Mouse (Mus musculus) forebrain, embryonic 12.5 days (tissue): ENCODE results near the gene Rufy3. TPM values are rescaled to one million over a fixed set of nuclear protein-coding genes. Genes with fewer than 3 reads are reported as not detected.

ENCODE experiments used
- ATAC-seq: fragments of 200-750 bp; cut with Nextera tagmentation; 2 replicates; pipeline ENCODE4 v1.8.0; 2017; ENCODE audit warnings: moderate TSS enrichment; ENCODE audit not compliant: low FRiP score
- H3K27ac ChIP-seq: fragments of 300-500 bp; sonication (generic); 2 replicates; pipeline ENCODE4 v1.5.1; 2016; ENCODE audit warnings: mild to moderate bottlenecking
- H3K27me3 ChIP-seq: fragments of 300-500 bp; sonication (generic); 2 replicates; pipeline ENCODE4 v1.6.1; 2016; ENCODE audit warnings: mild to moderate bottlenecking
- H3K36me3 ChIP-seq: fragments of 300-500 bp; sonication (generic); replicated peaks from 2 replicates; pipeline ENCODE4 v1.6.1; 2016; ENCODE audit warnings: mild to moderate bottlenecking
- H3K4me1 ChIP-seq: fragments of 300-500 bp; sonication (generic); 2 replicates; pipeline ENCODE4 v1.6.1; 2016
- H3K4me2 ChIP-seq: fragments of 300-500 bp; sonication (generic); 2 replicates; pipeline ENCODE4 v1.6.1; 2016; ENCODE audit warnings: mild to moderate bottlenecking, moderate library complexity
- H3K4me3 ChIP-seq: fragments of 300-500 bp; sonication (generic); replicated peaks from 2 replicates; pipeline ENCODE4 v1.5.1; 2016; ENCODE audit warnings: mild to moderate bottlenecking
- H3K9ac ChIP-seq: fragments of 300-500 bp; sonication (generic); 2 replicates; pipeline ENCODE4 v1.6.1; 2016; ENCODE audit warnings: mild to moderate bottlenecking
- H3K9me3 ChIP-seq: fragments of 300-500 bp; sonication (generic); 2 replicates; pipeline ENCODE4 v1.6.1; 2016
- WGBS: fragments of 180-500 bp; shearing (Covaris S2); methylation state at CpG from one replicate; pipeline ENCODE4 v1.1.7; 2016; 5-methylcytosine and 5-hydroxymethylcytosine counted together
- polyA plus RNA-seq: library from polyadenylated mRNA; unstranded; fragments of >200 nt; fragmentation: Nextera tagmentation; extraction: Ambion mirVana; gene quantifications from 2 replicates; pipeline ENCODE4 v1.2.1, GENCODE M21; 2016

The Rufy3 gene
- polyA plus RNA-seq, 1 experiment from 2014 or later: 166 TPM

GRCm38 (mm10) chr5:88604046-88604445 lies 39.2 kb downstream of the Rufy3 start:
- no peaks in the 10 kb centered on the region for H3K4me1 ChIP-seq
- H3K36me3 ChIP-seq: peaks cover 9% of the 10 kb centered on the region
- ATAC-seq: no peak
- no peaks in the 10 kb centered on the region for H3K9me3 ChIP-seq
- H3K27ac ChIP-seq: no peak overlapping the region
- H3K27me3 ChIP-seq: no peaks in the 10 kb centered on the region
- no peak overlapping the region for H3K4me3 ChIP-seq
- no peak overlapping the region for H3K9ac ChIP-seq
- no peak overlapping the region for H3K4me2 ChIP-seq
- 92% methylated on average over 3 of the region's 3 CpGs for WGBS

DNA sequence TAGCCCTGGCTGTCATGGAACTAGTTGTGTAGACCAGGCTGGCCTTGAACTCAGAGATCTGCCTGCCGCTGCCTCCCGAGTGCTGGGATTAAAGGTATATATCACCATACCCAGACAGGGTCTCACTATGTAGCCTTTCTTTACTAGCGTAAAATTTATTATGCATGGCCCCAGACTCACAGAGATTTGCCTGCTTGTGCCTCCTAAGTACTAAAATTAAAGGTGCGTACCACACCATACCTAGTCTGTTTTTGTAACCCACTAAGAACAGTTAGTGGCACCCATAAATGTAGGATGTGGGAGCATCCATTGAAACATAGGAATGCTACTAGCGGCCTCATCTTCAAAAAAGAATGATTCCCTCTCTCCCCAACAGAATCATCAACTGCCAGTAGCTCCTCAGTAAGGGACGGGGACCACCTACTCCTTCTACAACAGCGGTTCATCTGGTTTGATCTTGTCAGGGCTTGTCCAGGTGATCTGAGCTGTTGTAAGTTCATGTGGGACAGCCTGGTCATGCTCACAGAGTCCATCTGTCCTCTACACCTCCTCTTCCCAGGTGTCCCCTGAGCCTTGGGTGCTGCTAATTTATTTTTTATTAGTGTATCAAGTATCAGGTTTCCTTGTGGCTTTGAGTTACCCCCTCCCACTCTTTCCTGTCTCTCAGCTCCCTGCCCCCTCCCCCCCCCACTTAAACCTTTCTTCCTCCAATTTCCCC lies 40.0 kb downstream of the Rufy3 start:
- no peaks in the 10 kb centered on the region for H3K27me3 ChIP-seq
- no peak overlapping the region for H3K9ac ChIP-seq
- no peak overlapping the region for H3K4me3 ChIP-seq
- no peak for ATAC-seq
- H3K9me3 ChIP-seq: no peaks in the 10 kb centered on the region
- no peak overlapping the region for H3K4me2 ChIP-seq
- WGBS: 91% methylated on average over 7 of the region's 7 CpGs
- no peak overlapping the region for H3K27ac ChIP-seq
- peaks cover 9% of the 10 kb centered on the region; the same call in 1 of the 2 replicates for H3K36me3 ChIP-seq
- no peaks in the 10 kb centered on the region for H3K4me1 ChIP-seq

DNA sequence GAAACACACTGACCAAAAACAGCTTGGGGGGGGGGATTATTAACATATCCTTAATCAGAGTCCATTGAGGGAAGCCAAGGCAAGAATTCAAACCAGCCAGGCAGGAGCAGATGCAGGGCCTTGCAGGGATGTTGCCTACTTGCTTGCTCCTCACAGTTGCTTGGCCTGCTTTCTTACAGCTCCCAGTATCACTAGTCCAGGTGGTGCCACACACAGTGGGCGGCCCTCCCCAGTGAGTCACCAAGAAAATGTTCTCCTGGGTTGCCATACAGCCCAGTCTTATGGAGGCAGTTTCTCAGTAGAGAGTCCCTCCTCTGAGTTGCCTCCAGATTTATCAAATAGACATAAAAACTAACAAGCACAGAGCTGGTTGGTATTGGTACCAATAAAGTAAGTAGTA lies 49.3 kb downstream of the Rufy3 start:
- Histone ChIP-seq H3K4me3 (no peak overlapping the region), H3K36me3 (peaks cover 48% of the 10 kb centered on the region), H3K9me3 (no peaks in the 10 kb centered on the region), H3K4me2 (no peak overlapping the region), H3K9ac (no peak overlapping the region), H3K4me1 (no peaks in the 10 kb centered on the region), H3K27me3 (no peaks in the 10 kb centered on the region), H3K27ac (no peak overlapping the region)
- ATAC-seq: no peak
- 92% methylated on average over 1 of the region's 1 CpGs for WGBS

DNA sequence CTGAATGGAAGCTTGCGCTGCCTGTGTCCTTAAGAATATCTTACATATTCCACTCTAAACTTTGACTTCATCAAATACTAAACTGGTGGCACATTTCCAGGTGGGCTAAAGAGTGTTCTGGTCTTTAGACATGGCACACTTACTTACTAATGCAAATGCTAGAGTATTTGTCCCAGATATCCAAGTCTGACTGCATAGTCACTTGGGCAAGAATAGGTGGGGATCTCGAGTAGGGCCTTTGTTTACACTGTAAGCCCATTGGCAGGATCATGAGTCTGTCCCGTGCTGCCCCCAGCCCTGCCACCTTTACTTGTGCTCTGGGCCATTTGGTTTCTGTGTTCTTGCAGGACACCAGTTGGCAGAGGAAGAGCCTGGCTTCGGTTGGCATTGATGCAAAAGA lies 52.1 kb downstream of the Rufy3 start:
- H3K27ac ChIP-seq: no peak overlapping the region
- H3K4me3 ChIP-seq: no peak overlapping the region
- no peak for ATAC-seq
- no peaks in the 10 kb centered on the region for H3K27me3 ChIP-seq
- 86% methylated on average over 4 of the region's 4 CpGs for WGBS
- H3K9ac ChIP-seq: no peak overlapping the region
- peaks cover 66% of the 10 kb centered on the region for H3K36me3 ChIP-seq
- H3K9me3 ChIP-seq: no peaks in the 10 kb centered on the region
- no peaks in the 10 kb centered on the region for H3K4me1 ChIP-seq
- H3K4me2 ChIP-seq: no peak overlapping the region

GRCm38 (mm10) chr5:88627545-88627944 lies 62.7 kb downstream of the Rufy3 start:
- peaks cover 45% of the 10 kb centered on the region for H3K36me3 ChIP-seq
- H3K4me1 ChIP-seq: no peaks in the 10 kb centered on the region
- no peaks in the 10 kb centered on the region for H3K27me3 ChIP-seq
- no peak overlapping the region for H3K4me3 ChIP-seq
- H3K27ac ChIP-seq: no peak overlapping the region
- WGBS: 94% methylated on average over 4 of the region's 4 CpGs
- no peak overlapping the region for H3K4me2 ChIP-seq
- H3K9ac ChIP-seq: no peak overlapping the region
- ATAC-seq: no peak
- no peaks in the 10 kb centered on the region for H3K9me3 ChIP-seq

- no peaks in the 10 kb centered on the region for H3K27me3 ChIP-seq
- no peaks in the 10 kb centered on the region for H3K4me1 ChIP-seq
- no peak overlapping the region for H3K27ac ChIP-seq
- no peak overlapping the region for H3K9ac ChIP-seq
- peaks cover 58% of the 10 kb centered on the region for H3K36me3 ChIP-seq
- H3K9me3 ChIP-seq: no peaks in the 10 kb centered on the region
- WGBS: 90% methylated on average over 11 of the region's 11 CpGs
- H3K4me2 ChIP-seq: no peak overlapping the region
- H3K4me3 ChIP-seq: no peak overlapping the region
- ATAC-seq: no peak
These were observed 64.3 kb downstream of the Rufy3 start for GRCm38 (mm10) chr5:88629125-88629524.

GRCm38 (mm10) chr5:88629987-88630386 lies 65.1 kb downstream of the Rufy3 start:
- H3K27ac ChIP-seq: no peak overlapping the region
- H3K4me3 ChIP-seq: no peak overlapping the region
- 94% methylated on average over 8 of the region's 8 CpGs for WGBS
- H3K4me1 ChIP-seq: no peaks in the 10 kb centered on the region
- no peak overlapping the region for H3K9ac ChIP-seq
- H3K27me3 ChIP-seq: no peaks in the 10 kb centered on the region
- H3K4me2 ChIP-seq: no peak overlapping the region
- ATAC-seq: no peak
- peaks cover 66% of the 10 kb centered on the region for H3K36me3 ChIP-seq
- H3K9me3 ChIP-seq: no peaks in the 10 kb centered on the region

GRCm38 (mm10) chr5:88630883-88631282 lies 66.0 kb downstream of the Rufy3 start:
- H3K4me2 ChIP-seq: no peak overlapping the region
- WGBS: 65% methylated on average over 3 of the region's 3 CpGs
- no peak for ATAC-seq
- no peak overlapping the region for H3K9ac ChIP-seq
- H3K27ac ChIP-seq: no peak overlapping the region
- H3K27me3 ChIP-seq: no peaks in the 10 kb centered on the region
- no peaks in the 10 kb centered on the region for H3K9me3 ChIP-seq
- no peak overlapping the region for H3K4me3 ChIP-seq
- peaks cover 74% of the 10 kb centered on the region for H3K36me3 ChIP-seq
- H3K4me1 ChIP-seq: no peaks in the 10 kb centered on the region

DNA sequence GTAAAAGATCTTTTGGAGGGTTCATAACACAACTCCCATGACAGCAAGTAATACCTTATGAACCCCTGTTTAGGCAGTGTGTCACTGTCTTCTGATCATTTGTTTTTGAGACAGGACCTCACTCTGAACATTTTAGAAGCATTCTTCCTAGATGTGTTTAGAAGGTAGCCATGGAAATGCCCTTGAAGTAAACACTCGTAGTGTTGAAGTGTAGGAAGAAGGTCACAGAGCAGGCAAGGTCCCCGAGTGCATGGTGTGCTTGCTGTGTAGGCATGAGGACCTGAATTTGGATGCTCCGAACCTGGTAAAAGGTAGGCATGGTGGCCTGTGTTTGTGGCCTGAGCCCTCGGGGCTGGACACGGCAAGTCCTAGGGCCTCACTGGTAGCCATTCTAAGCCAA lies 66.7 kb downstream of the Rufy3 start:
- 92% methylated on average over 5 of the region's 5 CpGs for WGBS
- no peak for ATAC-seq
- no peaks in the 10 kb centered on the region for H3K4me1 ChIP-seq
- no peak overlapping the region for H3K27ac ChIP-seq
- no peak overlapping the region for H3K4me2 ChIP-seq
- no peak overlapping the region for H3K9ac ChIP-seq
- H3K4me3 ChIP-seq: no peak overlapping the region
- peaks cover 72% of the 10 kb centered on the region for H3K36me3 ChIP-seq
- H3K9me3 ChIP-seq: no peaks in the 10 kb centered on the region
- no peaks in the 10 kb centered on the region for H3K27me3 ChIP-seq

DNA sequence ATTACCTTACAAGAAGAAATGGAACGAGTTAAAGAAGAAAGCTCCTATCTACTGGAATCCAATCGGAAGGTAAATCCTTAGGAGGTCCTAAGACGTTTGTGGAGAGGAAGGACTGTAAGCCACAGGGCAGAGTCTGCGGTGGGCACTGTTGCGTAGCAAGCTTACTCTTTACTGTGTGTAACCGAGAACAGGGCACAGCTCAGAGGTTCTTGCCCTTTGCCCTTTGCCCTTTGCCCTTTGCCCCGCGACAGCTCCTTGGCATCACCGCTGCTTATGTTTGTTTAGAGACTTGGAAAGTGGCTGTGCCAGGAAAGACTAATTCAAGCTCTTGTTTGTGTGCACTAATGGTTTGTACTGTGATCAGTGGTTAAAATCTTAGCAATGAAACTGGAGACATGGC lies 67.6 kb downstream of the Rufy3 start:
- H3K27ac ChIP-seq: no peak overlapping the region
- H3K9ac ChIP-seq: no peak overlapping the region
- no peaks in the 10 kb centered on the region for H3K27me3 ChIP-seq
- H3K9me3 ChIP-seq: no peaks in the 10 kb centered on the region
- no peak for ATAC-seq
- peaks cover 78% of the 10 kb centered on the region for H3K36me3 ChIP-seq
- no peak overlapping the region for H3K4me2 ChIP-seq
- WGBS: 86% methylated on average over 9 of the region's 9 CpGs
- H3K4me1 ChIP-seq: no peaks in the 10 kb centered on the region
- no peak overlapping the region for H3K4me3 ChIP-seq

DNA sequence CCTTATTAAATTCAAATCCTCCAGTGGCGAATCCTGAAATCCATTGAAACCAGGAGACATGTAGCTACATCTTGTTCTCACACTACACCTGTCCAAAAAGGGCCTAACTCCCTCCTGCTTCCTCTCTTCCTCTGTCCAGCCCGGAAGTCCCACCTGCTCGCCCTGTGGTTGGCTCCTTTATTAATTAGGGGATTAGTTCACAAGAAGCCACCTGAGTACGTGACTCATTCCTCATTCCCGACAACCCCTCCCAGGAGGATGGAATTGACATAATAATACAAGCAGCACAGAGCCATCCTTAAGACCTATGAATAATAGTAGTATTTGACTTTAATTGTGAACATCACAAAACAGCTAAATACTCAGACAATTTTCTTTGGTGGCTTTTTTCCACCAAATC lies 69.2 kb downstream of the Rufy3 start:
- Histone ChIP-seq H3K4me2 (no peak overlapping the region), H3K4me1 (no peaks in the 10 kb centered on the region), H3K4me3 (no peak overlapping the region), H3K27me3 (no peaks in the 10 kb centered on the region), H3K9me3 (no peaks in the 10 kb centered on the region), H3K27ac (no peak overlapping the region), H3K36me3 (peaks cover 73% of the 10 kb centered on the region), H3K9ac (no peak overlapping the region)
- no peak for ATAC-seq
- 83% methylated on average over 5 of the region's 5 CpGs for WGBS

GRCm38 (mm10) chr5:88642786-88643185 lies 77.9 kb downstream of the Rufy3 start:
- no peaks in the 10 kb centered on the region for H3K4me1 ChIP-seq
- H3K27me3 ChIP-seq: no peaks in the 10 kb centered on the region
- WGBS: 89% methylated on average over 9 of the region's 9 CpGs
- H3K4me3 ChIP-seq: no peak overlapping the region
- H3K36me3 ChIP-seq: peaks cover 80% of the 10 kb centered on the region
- no peaks in the 10 kb centered on the region for H3K9me3 ChIP-seq
- H3K27ac ChIP-seq: no peak overlapping the region
- no peak overlapping the region for H3K9ac ChIP-seq
- H3K4me2 ChIP-seq: no peak overlapping the region
- no peak for ATAC-seq

- no peak overlapping the region for H3K9ac ChIP-seq
- no peaks in the 10 kb centered on the region for H3K4me1 ChIP-seq
- no peak overlapping the region for H3K4me2 ChIP-seq
- no peak for ATAC-seq
- WGBS: 91% methylated on average over 9 of the region's 9 CpGs
- peaks cover 82% of the 10 kb centered on the region for H3K36me3 ChIP-seq
- H3K9me3 ChIP-seq: no peaks in the 10 kb centered on the region
- no peak overlapping the region for H3K27ac ChIP-seq
- no peaks in the 10 kb centered on the region for H3K27me3 ChIP-seq
- no peak overlapping the region for H3K4me3 ChIP-seq
These were observed 78.7 kb downstream of the Rufy3 start for GRCm38 (mm10) chr5:88643491-88643890.
